Mouse (Mus musculus) small intestine, adult 2 months (tissue): Measurements from ENCODE around the gene Tmem223. TPM values are rescaled to one million over a fixed set of nuclear protein-coding genes. Genes with fewer than 3 reads are reported as not detected.

Source experiments
- H3K27ac ChIP-seq: fragments of 200-500 bp; 2 replicates; pipeline ENCODE4 v1.5.1; 2012; ENCODE audit warnings: low read depth, low read length, control low read depth, inconsistent platforms; ENCODE audit not compliant: insufficient read depth
- H3K27me3 ChIP-seq: fragments of 200-500 bp; 2 replicates; pipeline ENCODE4 v1.6.1; 2012; ENCODE audit warnings: mild to moderate bottlenecking, moderate library complexity, low read length, inconsistent platforms; ENCODE audit not compliant: control insufficient read depth, insufficient read depth
- H3K36me3 ChIP-seq: fragments of 200-500 bp; 2 replicates; pipeline ENCODE4 v1.6.1; 2012; ENCODE audit warnings: mild to moderate bottlenecking, low read length, control low read depth, inconsistent platforms; ENCODE audit not compliant: control insufficient read depth, insufficient read depth
- H3K4me1 ChIP-seq: fragments of 200-500 bp; 2 replicates; pipeline ENCODE4 v1.6.1; 2012; ENCODE audit warnings: low read length, inconsistent platforms, mixed read lengths; ENCODE audit not compliant: control insufficient read depth, insufficient read depth, insufficient read length
- H3K4me3 ChIP-seq: fragments of 200-500 bp; 2 replicates; pipeline ENCODE4 v1.5.1; 2012; ENCODE audit warnings: low read depth, mild to moderate bottlenecking, control low read depth, inconsistent platforms, low read length, moderate library complexity
- CTCF ChIP-seq: fragments of 200-500 bp; IDR thresholded peaks from 2 replicates; pipeline ENCODE4 v1.5.1; 2012; ENCODE audit warnings: low read depth, mild to moderate bottlenecking, control low read depth, inconsistent platforms, low read length, moderate library complexity, mixed read lengths; ENCODE audit not compliant: insufficient replicate concordance, insufficient read length; ENCODE audit errors: extremely low read depth
- POLR2A ChIP-seq: fragments of 200-500 bp; IDR thresholded peaks from 2 replicates; pipeline ENCODE4 v1.6.1; 2012; ENCODE audit warnings: low read depth, mild to moderate bottlenecking, control low read depth, inconsistent platforms, low read length, moderate library complexity
- WGBS: fragments of 180-500 bp; shearing (Covaris S2); methylation state at CpG from one replicate; pipeline ENCODE4 v1.1.7; 2018; 5-methylcytosine and 5-hydroxymethylcytosine counted together
- polyA plus RNA-seq: library from polyadenylated mRNA; depleted of rRNA; stranded (reverse); fragments of >200 nt; gene quantifications from 2 replicates; pipeline ENCODE4 v1.2.3, GENCODE M21; 2012

Gene Tmem223
- polyA plus RNA-seq, 1 experiment, result 142 TPM

DNA sequence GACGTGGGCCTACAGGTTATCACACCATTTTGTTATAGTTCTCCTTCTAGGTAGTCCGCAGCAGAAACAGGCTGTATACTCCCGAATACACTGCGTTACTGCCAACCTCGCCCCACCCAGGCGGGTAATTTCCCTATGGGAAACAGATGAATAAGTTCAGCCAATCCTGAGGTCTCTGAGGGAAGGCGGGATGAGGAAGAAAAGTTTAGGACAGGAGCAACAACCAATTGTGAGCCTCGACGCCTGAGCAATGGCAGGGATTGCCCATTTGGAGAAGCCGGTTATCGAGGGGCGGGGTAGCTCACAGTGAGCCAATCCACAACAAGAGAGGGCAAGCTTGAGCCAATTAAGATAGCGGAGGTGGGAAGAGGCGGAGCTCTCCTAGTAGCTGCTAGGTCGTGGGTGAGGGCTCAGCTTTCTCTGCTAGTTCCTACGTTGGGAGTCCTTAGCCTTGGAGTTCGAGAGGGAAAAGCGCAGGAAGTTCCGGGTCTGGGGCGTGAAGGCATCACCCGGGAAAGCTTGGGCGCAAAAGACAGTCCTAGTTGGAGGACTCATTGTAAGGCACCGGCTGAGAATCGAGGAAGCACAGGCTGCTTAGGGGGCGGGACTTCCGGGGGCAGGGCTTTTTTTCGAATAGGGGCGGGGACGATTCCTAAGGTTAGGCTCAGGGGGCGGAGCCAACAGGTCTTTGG, 31.5 kb downstream of the Tmem223 start, which contains the start of gene Zbtb3:
Gene Zbtb3, plus strand, starts transcription at position 426 of the 692 bp plus-strand sequence.
- Histone ChIP-seq H3K27ac (peak within 1 kb of the TSS; percentile 67), H3K27me3 (no peaks in the 10 kb centered on the region), H3K36me3 (peaks cover 6% of the 10 kb centered on the region), H3K4me3 (peak within 1 kb of the TSS; percentile 87), H3K4me1 (peaks cover 5% of the 10 kb centered on the region; the same call in 1 of the 2 replicates)
- under 1% methylated on average over 30 of the region's 30 CpGs for WGBS
- no peak for TF ChIP-seq CTCF
- peak; percentile 19; the same call in 1 of the 2 replicates for TF ChIP-seq POLR2A

- Histone ChIP-seq H3K4me1 (peaks cover 3% of the 10 kb centered on the region; the same call in 1 of the 2 replicates), H3K27ac (no peak overlapping the region), H3K4me3 (no peak overlapping the region), H3K27me3 (no peaks in the 10 kb centered on the region), H3K36me3 (peaks cover 9% of the 10 kb centered on the region)
- 86% methylated on average over 9 of the region's 9 CpGs for WGBS
- no peak for TF ChIP-seq CTCF
- no peak for TF ChIP-seq POLR2A
These were observed 32.5 kb downstream of the Tmem223 start for GRCm38 (mm10) chr19:8803204-8803780.

GRCm38 (mm10) chr19:8803879-8804660, 33.3 kb downstream of the Tmem223 start:
- Histone ChIP-seq H3K4me3 (no peak overlapping the region), H3K4me1 (peaks cover 3% of the 10 kb centered on the region; the same call in 1 of the 2 replicates), H3K27me3 (no peaks in the 10 kb centered on the region), H3K27ac (no peak overlapping the region), H3K36me3 (peaks cover 12% of the 10 kb centered on the region)
- 84% methylated on average over 11 of the region's 11 CpGs for WGBS
- TF ChIP-seq CTCF, result no peak
- no peak for TF ChIP-seq POLR2A

GRCm38 (mm10) chr19:8806810-8807209, 36.0 kb downstream of the Tmem223 start:
- no peak for TF ChIP-seq CTCF
- 87% methylated on average over 5 of the region's 5 CpGs for WGBS
- Histone ChIP-seq H3K4me3 (no peak overlapping the region), H3K36me3 (peaks cover 28% of the 10 kb centered on the region), H3K27ac (peak overlapping the region; percentile 67; the same call in 1 of the 2 replicates), H3K4me1 (peaks cover 3% of the 10 kb centered on the region; the same call in 1 of the 2 replicates), H3K27me3 (no peaks in the 10 kb centered on the region)

DNA sequence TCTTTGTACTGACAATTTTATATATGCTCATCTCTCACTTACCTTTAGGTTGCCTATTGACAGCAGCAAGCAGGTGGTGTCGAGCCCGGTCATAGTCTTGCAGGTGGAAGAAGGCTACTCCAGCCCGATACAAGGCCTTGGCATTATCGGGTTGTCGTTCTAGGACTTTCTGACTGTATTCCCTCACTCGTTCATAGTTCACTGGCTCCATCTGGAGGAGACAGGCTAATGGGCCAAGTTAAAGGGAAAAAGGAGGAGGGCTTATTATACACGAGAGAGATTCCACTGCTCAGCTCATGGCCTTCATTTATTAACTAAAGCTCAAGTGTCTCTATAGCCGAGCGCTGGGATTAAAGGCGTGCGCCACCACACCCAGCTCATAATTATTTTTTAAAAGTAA, 45.0 kb downstream of the Tmem223 start:
- Histone ChIP-seq H3K4me1 (peaks cover 2% of the 10 kb centered on the region; the same call in 1 of the 2 replicates), H3K27me3 (no peaks in the 10 kb centered on the region), H3K27ac (no peak overlapping the region), H3K36me3 (peaks cover 34% of the 10 kb centered on the region), H3K4me3 (no peak overlapping the region)
- whole genome bisulfite sequencing, result 65% methylated on average over 11 of the region's 11 CpGs
- TF ChIP-seq POLR2A (no peak), CTCF (no peak)

DNA sequence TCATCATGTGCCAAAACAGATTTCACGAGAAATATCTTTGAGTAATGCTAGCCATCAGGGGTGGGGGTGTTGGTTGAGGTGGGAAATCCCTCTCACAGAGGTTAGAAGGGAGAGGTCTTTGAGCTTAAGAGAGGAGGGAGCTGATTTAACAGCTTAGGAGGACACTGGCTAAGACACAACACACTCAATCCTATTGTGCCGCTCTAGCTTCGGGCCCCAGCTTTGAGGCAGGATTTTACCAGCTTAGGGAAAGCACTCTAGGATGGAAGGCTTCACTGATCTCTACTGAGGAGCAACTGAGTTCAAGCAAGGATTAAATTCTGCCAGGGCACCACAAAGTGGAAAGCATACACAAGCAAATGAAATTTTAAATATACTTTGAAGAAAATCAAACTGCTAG, 46.2 kb downstream of the Tmem223 start:
- H3K27ac ChIP-seq, result no peak overlapping the region
- WGBS, result 71% methylated on average over 3 of the region's 3 CpGs
- H3K4me3 ChIP-seq, result no peak overlapping the region
- H3K27me3 ChIP-seq, result no peaks in the 10 kb centered on the region
- H3K36me3 ChIP-seq, result peaks cover 25% of the 10 kb centered on the region
- TF ChIP-seq CTCF, result no peak
- TF ChIP-seq POLR2A, result no peak
- H3K4me1 ChIP-seq, result peaks cover 2% of the 10 kb centered on the region; the same call in 1 of the 2 replicates

DNA sequence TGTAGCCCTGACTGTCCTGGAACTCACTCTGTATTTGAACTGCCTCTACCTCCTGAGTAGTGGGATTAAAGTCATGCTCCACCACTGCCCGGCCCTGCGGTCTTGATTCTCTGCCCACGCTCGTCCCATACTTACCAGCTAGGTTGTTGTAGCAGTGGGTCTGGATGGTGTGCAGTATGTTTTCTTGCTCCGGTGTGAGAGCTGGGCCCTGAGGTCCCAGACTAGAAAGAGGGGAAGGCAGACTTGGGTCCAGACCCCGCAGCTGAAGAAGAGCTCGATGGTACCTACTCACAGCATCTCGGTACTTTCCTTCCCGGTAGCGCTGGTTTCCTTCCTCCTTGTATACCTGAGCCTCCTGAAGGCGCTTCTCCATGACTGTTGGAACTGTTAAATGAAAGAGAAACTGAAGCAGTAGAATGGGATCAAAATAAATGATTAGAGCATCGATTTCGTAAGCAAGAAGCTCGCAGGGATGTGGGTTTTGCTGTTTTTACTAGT, 47.6 kb downstream of the Tmem223 start:
- TF ChIP-seq CTCF (no peak), POLR2A (no peak)
- 4% methylated on average over 14 of the region's 14 CpGs for WGBS

More for the DNA sequence above, 47.6 kb downstream of the Tmem223 start:
- Histone ChIP-seq H3K27ac (peak overlapping the region; percentile 96), H3K27me3 (no peaks in the 10 kb centered on the region), H3K4me1 (peaks cover 2% of the 10 kb centered on the region; the same call in 1 of the 2 replicates), H3K4me3 (peak overlapping the region; percentile 96), H3K36me3 (peaks cover 21% of the 10 kb centered on the region)
